Mouse (Mus musculus) lung, postnatal 0 days (tissue): ENCODE measurements at regions not wholly inside any gene's neighbourhood (a gene's known extent, or its start where the extent isn't known, plus 50 kb on each side); places are given as distances from the start of the nearest gene placed in this dataset.

Source experiments
- ATAC-seq: fragments of 200-750 bp; cut with Nextera tagmentation; 2 replicates; pipeline ENCODE4 v1.8.0; 2017; ENCODE audit warnings: moderate library complexity
- DNase-seq: peaks from one replicate; pipeline ENCODE4 v3.0.0-alpha.2; 2016; ENCODE audit warnings: low spot score
- H3K27ac ChIP-seq: fragments of 300-500 bp; sonication (generic); 2 replicates; pipeline ENCODE4 v1.5.1; 2014; ENCODE audit warnings: antibody characterized with exemption, mild to moderate bottlenecking, low read length, mixed read lengths
- H3K27me3 ChIP-seq: fragments of 300-500 bp; sonication (generic); replicated peaks from 2 replicates; pipeline ENCODE4 v1.6.1; 2014; ENCODE audit warnings: low read length, mixed read lengths; ENCODE audit not compliant: insufficient read depth
- H3K36me3 ChIP-seq: fragments of 300-500 bp; sonication (generic); 2 replicates; pipeline ENCODE4 v1.6.1; 2014; ENCODE audit warnings: low read length, mixed read lengths; ENCODE audit not compliant: insufficient read depth
- H3K4me1 ChIP-seq: fragments of 300-500 bp; sonication (generic); 2 replicates; pipeline ENCODE4 v1.6.1; 2014; ENCODE audit warnings: antibody characterized with exemption, low read depth, low read length, mixed read lengths; ENCODE audit not compliant: insufficient read depth
- H3K4me2 ChIP-seq: fragments of 300-500 bp; sonication (generic); replicated peaks from 2 replicates; pipeline ENCODE4 v1.6.1; 2014; ENCODE audit warnings: low read depth, mild to moderate bottlenecking, low read length, moderate library complexity, mixed read lengths
- H3K4me3 ChIP-seq: fragments of 300-500 bp; sonication (generic); 2 replicates; pipeline ENCODE4 v1.5.1; 2014; ENCODE audit warnings: low read depth, low read length
- H3K9ac ChIP-seq: fragments of 300-500 bp; sonication (generic); replicated peaks from 2 replicates; pipeline ENCODE4 v1.6.1; 2014; ENCODE audit warnings: low read depth, mild to moderate bottlenecking
- H3K9me3 ChIP-seq: fragments of 300-500 bp; sonication (generic); 2 replicates; pipeline ENCODE4 v1.6.1; 2016; ENCODE audit warnings: low read length, mixed read lengths
- CTCF ChIP-seq: IDR thresholded peaks from 2 replicates; pipeline ENCODE4 v1.5.1; 2016; ENCODE audit warnings: antibody characterized with exemption, mild to moderate bottlenecking
- EP300 ChIP-seq: IDR thresholded peaks from 2 replicates; pipeline ENCODE4 v1.6.1; 2016; ENCODE audit warnings: antibody characterized with exemption, mild to moderate bottlenecking, control low read depth
- WGBS: fragments of 180-500 bp; shearing (Covaris S2); extraction: QIAGEN DNeasy Blood & Tissue Kit; methylation state at CpG from one replicate; pipeline ENCODE4 v1.1.7; 2014; 5-methylcytosine and 5-hydroxymethylcytosine counted together

DNA sequence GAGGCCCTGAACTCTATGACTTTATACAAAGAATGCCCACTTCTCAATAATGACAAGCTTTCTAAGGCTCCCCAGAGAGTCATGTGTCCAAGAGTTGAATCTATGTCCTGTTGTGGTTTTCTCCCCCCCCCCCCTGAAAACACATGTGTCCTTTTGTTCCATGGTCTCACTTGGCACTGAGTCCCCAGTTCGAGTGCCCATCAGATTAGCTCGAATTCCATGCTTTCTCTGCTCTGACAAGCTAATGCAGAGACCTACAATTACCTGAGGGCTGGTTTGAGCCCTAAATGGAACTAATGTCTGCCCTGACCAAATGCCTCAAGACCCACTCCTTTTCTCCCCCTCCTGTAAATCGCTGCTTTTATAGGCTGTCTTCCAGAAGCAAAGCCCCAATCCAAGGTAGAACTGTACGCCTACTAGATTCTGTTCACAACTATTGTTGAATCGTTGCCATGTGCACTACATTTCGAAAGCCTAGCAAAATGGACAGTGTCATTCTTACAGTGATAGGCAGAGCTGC is 392.0 kb downstream of the Wdr11 start:
- Histone ChIP-seq H3K36me3 (no peaks in the 10 kb centered on the region), H3K27ac (peak overlapping the region; percentile 82)

DNA sequence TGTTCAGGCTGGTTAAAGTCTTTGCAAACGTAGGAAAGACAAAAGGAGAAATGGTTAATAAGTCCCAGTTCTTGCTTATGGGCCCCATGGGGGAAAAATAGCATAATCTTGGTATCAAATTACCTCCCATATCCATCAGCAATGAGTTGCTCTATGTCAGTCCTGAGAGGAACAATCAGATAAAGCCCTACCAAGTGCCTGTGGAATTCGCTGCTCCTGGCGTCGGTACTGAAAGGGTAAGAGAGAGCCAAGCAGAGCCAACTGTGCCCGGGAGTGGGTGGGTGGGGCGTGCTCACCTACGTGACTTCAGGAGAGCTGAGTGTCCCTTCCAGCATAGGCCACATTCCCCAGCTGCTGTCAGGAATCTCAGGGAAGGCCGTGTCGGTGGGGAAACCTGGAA is 392.7 kb downstream of the Wdr11 start:
- Histone ChIP-seq H3K9ac (no peak overlapping the region), H3K4me1 (0 out of 2 replicates have a peak, but pooled peaks cover 10% of the 10 kb centered on the region), H3K9me3 (no peaks in the 10 kb centered on the region), H3K27ac (peak overlapping the region; percentile 82), H3K36me3 (no peaks in the 10 kb centered on the region), H3K4me3 (no peak overlapping the region), H3K4me2 (no peak overlapping the region), H3K27me3 (no peaks in the 10 kb centered on the region)
- WGBS: 26% methylated on average over 9 of the region's 9 CpGs
- ATAC-seq (peak; percentile 84), DNase-seq (peak; percentile 84)
- TF ChIP-seq EP300: peak; percentile 88
- TF ChIP-seq CTCF: no peak

More for the DNA sequence above, 392.0 kb downstream of the Wdr11 start:
- Histone ChIP-seq H3K4me2 (no peak overlapping the region), H3K4me1 (0 out of 2 replicates have a peak, but pooled peaks cover 10% of the 10 kb centered on the region), H3K9ac (no peak overlapping the region), H3K27me3 (no peaks in the 10 kb centered on the region), H3K9me3 (no peaks in the 10 kb centered on the region), H3K4me3 (no peak overlapping the region)
- ATAC-seq: no peak
- DNase-seq: no peak
- TF ChIP-seq CTCF (no peak), EP300 (no peak)
- 59% methylated on average over 6 of the region's 6 CpGs for WGBS

DNA sequence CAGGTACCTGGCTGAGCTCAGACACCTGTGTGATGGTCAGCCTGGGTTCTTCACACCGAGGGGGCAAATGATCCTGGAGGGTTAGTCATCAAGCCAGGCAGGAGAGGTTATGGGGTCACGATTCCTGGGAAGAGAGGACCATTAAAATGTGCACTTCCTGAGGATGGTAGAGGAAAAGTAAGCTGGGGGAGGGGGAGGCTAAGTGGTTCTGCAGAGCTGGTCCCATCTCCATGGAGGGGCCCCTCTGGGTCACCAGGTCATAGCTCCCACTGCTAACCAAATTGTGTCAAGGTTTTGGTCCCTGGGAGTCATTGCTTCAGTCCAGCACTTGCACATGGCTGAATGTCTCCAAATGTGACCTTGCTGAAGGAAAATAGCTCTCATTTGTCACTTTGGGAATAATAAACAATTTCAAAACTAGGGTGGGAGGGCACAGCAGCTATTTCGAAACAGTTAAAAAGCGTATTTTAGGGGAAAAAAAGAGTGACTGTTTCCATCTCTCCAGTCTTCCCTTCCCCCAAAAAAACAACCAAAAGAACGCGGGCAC is 395.5 kb downstream of the Wdr11 start:
- DNase-seq (peak; percentile 72), ATAC-seq (no peak; the same call in 1 of the 2 replicates)
- H3K9me3 ChIP-seq: no peaks in the 10 kb centered on the region
- 0 out of 2 replicates have a peak, but pooled peaks cover 10% of the 10 kb centered on the region for H3K4me1 ChIP-seq
- TF ChIP-seq CTCF: no peak
- H3K4me2 ChIP-seq: no peak overlapping the region
- WGBS: 27% methylated on average over 6 of the region's 6 CpGs
- H3K27ac ChIP-seq: peak overlapping the region; percentile 33; the same call in 1 of the 2 replicates
- no peaks in the 10 kb centered on the region for H3K27me3 ChIP-seq
- H3K4me3 ChIP-seq: no peak overlapping the region
- no peaks in the 10 kb centered on the region for H3K36me3 ChIP-seq
- H3K9ac ChIP-seq: no peak overlapping the region

DNA sequence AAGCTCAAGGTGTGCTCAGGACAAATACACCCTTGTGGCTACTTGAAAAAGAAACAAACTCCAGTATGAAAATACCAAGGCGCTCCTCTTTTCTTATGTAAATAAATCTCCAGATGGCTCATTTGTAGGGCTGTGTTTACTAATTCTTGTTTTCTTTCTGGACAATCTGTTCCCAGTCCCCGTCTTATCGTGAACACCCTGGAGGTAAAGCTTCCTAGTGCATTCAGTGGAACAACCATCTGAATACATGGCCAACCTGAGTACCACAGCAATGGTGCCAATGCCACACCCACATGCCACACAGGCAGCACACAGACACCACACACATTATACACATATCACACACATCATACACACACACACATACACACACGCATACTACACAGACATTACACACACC is 396.1 kb downstream of the Wdr11 start:
- Histone ChIP-seq H3K27me3 (no peaks in the 10 kb centered on the region), H3K9me3 (no peaks in the 10 kb centered on the region), H3K36me3 (no peaks in the 10 kb centered on the region), H3K4me1 (0 out of 2 replicates have a peak, but pooled peaks cover 10% of the 10 kb centered on the region), H3K27ac (peak overlapping the region; percentile 33; the same call in 1 of the 2 replicates), H3K4me3 (no peak overlapping the region), H3K9ac (no peak overlapping the region), H3K4me2 (no peak overlapping the region)
- TF ChIP-seq EP300 (peak; percentile 8), CTCF (no peak)
- 25% methylated on average over 4 of the region's 4 CpGs for WGBS
- DNase-seq (no peak), ATAC-seq (peak; percentile 43)

- Histone ChIP-seq H3K27me3 (no peaks in the 10 kb centered on the region), H3K9ac (no peak overlapping the region), H3K4me1 (no peaks in the 10 kb centered on the region), H3K4me3 (no peak overlapping the region), H3K36me3 (no peaks in the 10 kb centered on the region), H3K4me2 (no peak overlapping the region), H3K27ac (no peak overlapping the region), H3K9me3 (no peaks in the 10 kb centered on the region)
- WGBS: 63% methylated on average over 14 of the region's 14 CpGs
- DNase-seq (no peak), ATAC-seq (no peak)
- TF ChIP-seq EP300: no peak
- TF ChIP-seq CTCF: no peak
Observed at GRCm38 (mm10) chr7:129993446-129994223, 402.0 kb downstream of the Wdr11 start.

GRCm38 (mm10) chr7:129995529-129995928 is 403.9 kb downstream of the Wdr11 start:
- TF ChIP-seq EP300: no peak
- Histone ChIP-seq H3K4me1 (no peaks in the 10 kb centered on the region), H3K4me2 (no peak overlapping the region), H3K9me3 (no peaks in the 10 kb centered on the region), H3K27me3 (no peaks in the 10 kb centered on the region), H3K27ac (no peak overlapping the region), H3K4me3 (no peak overlapping the region), H3K9ac (no peak overlapping the region), H3K36me3 (no peaks in the 10 kb centered on the region)
- WGBS: 90% methylated on average over 7 of the region's 7 CpGs
- DNase-seq: no peak
- ATAC-seq: no peak
